Mouse (Mus musculus) hindbrain, embryonic 16.5 days (tissue): ENCODE results near the gene Izumo1r. TPM values are rescaled to one million over a fixed set of nuclear protein-coding genes. Genes with fewer than 3 reads are reported as not detected.

Source experiments
- ATAC-seq: fragments of 200-750 bp; cut with Nextera tagmentation; 2 replicates; pipeline ENCODE4 v1.8.0; 2017; ENCODE audit warnings: moderate TSS enrichment, moderate library complexity
- H3K27ac ChIP-seq: fragments of 300-500 bp; sonication (generic); 2 replicates; pipeline ENCODE4 v1.5.1; 2014; ENCODE audit warnings: low read depth, mild to moderate bottlenecking, control low read depth, low read length, moderate library complexity
- H3K27me3 ChIP-seq: fragments of 300-500 bp; sonication (generic); replicated peaks from 2 replicates; pipeline ENCODE4 v1.6.1; 2014; ENCODE audit warnings: low read length; ENCODE audit not compliant: control insufficient read depth, insufficient read depth
- H3K36me3 ChIP-seq: fragments of 300-500 bp; sonication (generic); 2 replicates; pipeline ENCODE4 v1.6.1; 2014; ENCODE audit warnings: mild to moderate bottlenecking, low read length, moderate library complexity, mixed read lengths; ENCODE audit not compliant: control insufficient read depth, insufficient read depth
- H3K4me1 ChIP-seq: fragments of 300-500 bp; sonication (generic); 2 replicates; pipeline ENCODE4 v1.6.1; 2014; ENCODE audit warnings: low read depth, low read length; ENCODE audit not compliant: control insufficient read depth, insufficient read depth
- H3K4me2 ChIP-seq: fragments of 300-500 bp; sonication (generic); 2 replicates; pipeline ENCODE4 v1.6.1; 2014; ENCODE audit warnings: mild to moderate bottlenecking, low read length, control low read depth, moderate library complexity
- H3K4me3 ChIP-seq: fragments of 300-500 bp; sonication (generic); 2 replicates; pipeline ENCODE4 v1.5.1; 2014; ENCODE audit warnings: mild to moderate bottlenecking, low read length, control low read depth, moderate library complexity
- H3K9ac ChIP-seq: fragments of 300-500 bp; sonication (generic); 2 replicates; pipeline ENCODE4 v1.6.1; 2014; ENCODE audit warnings: low read depth, mild to moderate bottlenecking, control low read depth, low read length, moderate library complexity
- H3K9me3 ChIP-seq: fragments of 300-500 bp; sonication (generic); 2 replicates; pipeline ENCODE4 v1.6.1; 2014; ENCODE audit warnings: mild to moderate bottlenecking, low read length, moderate library complexity; ENCODE audit not compliant: control insufficient read depth
- WGBS: fragments of 180-500 bp; shearing (Covaris S2); extraction: QIAGEN DNeasy Blood & Tissue Kit; methylation state at CpG from one replicate; pipeline ENCODE4 v1.1.7; 2014; 5-methylcytosine and 5-hydroxymethylcytosine counted together
- polyA plus RNA-seq: library from polyadenylated mRNA; unstranded; fragments of >200 nt; fragmentation: Nextera tagmentation; extraction: Ambion mirVana; gene quantifications from 2 replicates; pipeline ENCODE4 v1.2.1, GENCODE M21; 2015

Gene Izumo1r
- polyA plus RNA-seq, 1 experiment from 2014 or later, result not detected

DNA sequence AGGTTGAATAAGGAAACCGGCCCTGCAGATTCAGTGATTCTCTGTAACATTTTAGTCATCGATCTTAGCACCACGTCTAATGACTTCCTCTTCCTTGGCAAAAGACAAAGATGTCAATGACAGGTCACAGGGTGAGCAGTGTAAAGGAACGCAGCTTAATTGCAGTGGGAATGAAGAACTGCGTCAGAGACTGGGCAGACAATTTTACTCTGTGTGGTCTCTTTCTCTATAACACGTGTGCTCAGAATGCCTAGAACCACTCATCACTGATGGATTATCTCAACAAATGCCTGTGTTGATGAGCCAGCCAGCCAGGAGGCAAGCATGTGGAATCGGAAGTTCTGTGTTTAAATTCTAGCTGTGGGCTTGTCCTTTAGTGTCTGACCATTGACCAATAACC lies 28.2 kb upstream of the Izumo1r start:
- Histone ChIP-seq H3K27ac (no peak overlapping the region), H3K4me2 (no peak overlapping the region), H3K9ac (no peak overlapping the region), H3K36me3 (no peaks in the 10 kb centered on the region), H3K4me1 (no peaks in the 10 kb centered on the region), H3K4me3 (no peak overlapping the region), H3K27me3 (no peaks in the 10 kb centered on the region), H3K9me3 (no peaks in the 10 kb centered on the region)
- 59% methylated on average over 7 of the region's 7 CpGs for WGBS
- ATAC-seq, result no peak

DNA sequence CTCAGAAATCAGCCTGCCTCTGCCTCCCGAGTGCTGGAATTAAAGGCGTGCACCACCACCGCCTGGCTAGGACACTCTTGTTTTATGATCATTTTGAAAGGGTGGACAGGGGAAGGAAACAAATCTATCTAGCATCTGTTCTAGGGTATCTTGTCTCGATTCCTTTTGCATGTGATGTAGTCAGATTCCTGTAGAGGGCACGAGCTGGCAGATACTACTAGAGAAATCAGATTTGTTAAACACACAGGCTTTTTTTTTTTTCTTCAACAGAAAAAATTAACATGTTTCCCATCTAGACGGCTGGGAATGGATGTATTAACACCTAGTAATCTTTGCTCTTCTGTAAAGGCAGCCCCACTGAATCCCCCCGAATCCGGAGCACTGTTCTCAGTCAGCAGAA lies 27.5 kb upstream of the Izumo1r start:
- Histone ChIP-seq H3K4me3 (no peak overlapping the region), H3K36me3 (no peaks in the 10 kb centered on the region), H3K9ac (no peak overlapping the region), H3K27me3 (no peaks in the 10 kb centered on the region), H3K27ac (no peak overlapping the region), H3K4me2 (no peak overlapping the region), H3K4me1 (no peaks in the 10 kb centered on the region), H3K9me3 (no peaks in the 10 kb centered on the region)
- no peak for ATAC-seq
- WGBS, result 88% methylated on average over 8 of the region's 8 CpGs

DNA sequence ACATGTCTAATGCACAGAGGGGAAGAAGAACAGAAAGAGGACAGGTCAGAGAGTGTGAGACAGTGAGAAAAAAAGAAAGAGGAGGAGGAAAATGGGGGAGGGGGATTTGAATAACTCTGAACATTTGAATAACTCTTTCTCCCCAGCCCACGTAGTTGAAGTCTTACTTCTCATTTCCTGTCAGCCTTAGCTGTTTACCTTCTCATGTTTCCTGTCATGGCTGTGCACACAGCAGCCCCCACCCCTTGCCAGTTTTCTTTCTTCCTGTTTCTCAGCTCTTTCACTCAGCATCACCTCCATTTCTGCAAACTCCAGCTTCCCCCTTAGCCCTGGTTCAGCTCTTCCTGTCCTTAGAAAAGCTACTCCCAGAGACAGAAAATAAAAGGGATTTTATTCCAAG lies 22.8 kb upstream of the Izumo1r start:
- Histone ChIP-seq H3K27me3 (no peaks in the 10 kb centered on the region), H3K4me2 (no peak overlapping the region), H3K4me1 (no peaks in the 10 kb centered on the region), H3K4me3 (no peak overlapping the region), H3K36me3 (no peaks in the 10 kb centered on the region), H3K9ac (no peak overlapping the region), H3K9me3 (no peaks in the 10 kb centered on the region), H3K27ac (no peak overlapping the region)
- ATAC-seq, result no peak
- WGBS, result 48% methylated on average over 1 of the region's 1 CpGs

DNA sequence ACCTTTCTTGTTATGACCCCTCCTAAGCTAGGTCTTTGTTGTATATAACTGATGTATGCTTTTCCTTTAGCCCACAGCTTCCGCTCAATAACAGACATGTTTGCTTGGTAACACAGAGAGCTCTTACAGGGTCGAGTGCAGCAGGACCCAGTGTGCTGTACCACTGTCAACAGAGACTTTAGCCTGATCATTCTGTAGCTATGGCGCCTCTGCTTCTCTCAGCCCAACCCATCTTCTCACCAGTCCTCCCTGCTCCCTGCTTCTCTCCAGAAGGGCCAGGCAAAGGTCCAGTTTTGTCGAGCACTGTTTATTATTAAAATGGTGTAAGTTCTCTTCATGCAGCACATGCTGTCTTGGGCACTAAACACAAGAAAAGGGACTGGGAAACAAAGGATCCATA lies 19.9 kb upstream of the Izumo1r start:
- WGBS, result 63% methylated on average over 4 of the region's 4 CpGs
- Histone ChIP-seq H3K4me3 (no peak overlapping the region), H3K27me3 (no peaks in the 10 kb centered on the region), H3K9me3 (no peaks in the 10 kb centered on the region), H3K9ac (no peak overlapping the region), H3K4me2 (no peak overlapping the region), H3K27ac (no peak overlapping the region), H3K4me1 (no peaks in the 10 kb centered on the region), H3K36me3 (no peaks in the 10 kb centered on the region)
- no peak for ATAC-seq

GRCm38 (mm10) chr9:14921971-14922560 lies 18.3 kb upstream of the Izumo1r start:
- Histone ChIP-seq H3K9ac (no peak overlapping the region), H3K27me3 (no peaks in the 10 kb centered on the region), H3K4me2 (no peak overlapping the region), H3K36me3 (no peaks in the 10 kb centered on the region), H3K9me3 (no peaks in the 10 kb centered on the region), H3K4me3 (no peak overlapping the region), H3K4me1 (no peaks in the 10 kb centered on the region), H3K27ac (no peak overlapping the region)
- 21% methylated on average over 1 of the region's 1 CpGs for WGBS
- ATAC-seq, result 0 out of 2 replicates have a peak, but pooled peaks have one; percentile 28

- Histone ChIP-seq H3K4me2 (no peak overlapping the region), H3K4me1 (no peaks in the 10 kb centered on the region), H3K4me3 (no peak overlapping the region), H3K36me3 (no peaks in the 10 kb centered on the region), H3K27me3 (no peaks in the 10 kb centered on the region), H3K9me3 (no peaks in the 10 kb centered on the region), H3K27ac (no peak overlapping the region), H3K9ac (no peak overlapping the region)
- ATAC-seq, result no peak
- 57% methylated on average over 4 of the region's 4 CpGs for WGBS
Observed at GRCm38 (mm10) chr9:14921254-14921653, 17.5 kb upstream of the Izumo1r start.

GRCm38 (mm10) chr9:14920608-14921007 lies 16.9 kb upstream of the Izumo1r start:
- ATAC-seq, result no peak
- H3K9me3 ChIP-seq, result no peaks in the 10 kb centered on the region
- no peak overlapping the region for H3K4me2 ChIP-seq
- H3K27ac ChIP-seq, result no peak overlapping the region
- H3K36me3 ChIP-seq, result no peaks in the 10 kb centered on the region
- H3K27me3 ChIP-seq, result no peaks in the 10 kb centered on the region
- H3K9ac ChIP-seq, result no peak overlapping the region
- no peak overlapping the region for H3K4me3 ChIP-seq
- 82% methylated on average over 4 of the region's 4 CpGs for WGBS
- H3K4me1 ChIP-seq, result no peaks in the 10 kb centered on the region

GRCm38 (mm10) chr9:14918825-14919668 lies 15.3 kb upstream of the Izumo1r start:
- H3K27me3 ChIP-seq, result no peaks in the 10 kb centered on the region
- no peak overlapping the region for H3K4me2 ChIP-seq
- 52% methylated on average over 5 of the region's 5 CpGs for WGBS
- no peak overlapping the region for H3K4me3 ChIP-seq
- H3K36me3 ChIP-seq, result no peaks in the 10 kb centered on the region
- H3K4me1 ChIP-seq, result no peaks in the 10 kb centered on the region
- no peak overlapping the region for H3K27ac ChIP-seq
- H3K9ac ChIP-seq, result no peak overlapping the region
- ATAC-seq, result peak; percentile 56; the same call in 1 of the 2 replicates
- no peaks in the 10 kb centered on the region for H3K9me3 ChIP-seq

GRCm38 (mm10) chr9:14917661-14918060 lies 13.9 kb upstream of the Izumo1r start:
- no peaks in the 10 kb centered on the region for H3K9me3 ChIP-seq
- H3K9ac ChIP-seq, result no peak overlapping the region
- no peaks in the 10 kb centered on the region for H3K4me1 ChIP-seq
- ATAC-seq, result no peak
- H3K27me3 ChIP-seq, result no peaks in the 10 kb centered on the region
- WGBS, result 89% methylated on average over 2 of the region's 2 CpGs
- H3K4me2 ChIP-seq, result no peak overlapping the region
- no peak overlapping the region for H3K4me3 ChIP-seq
- no peak overlapping the region for H3K27ac ChIP-seq
- no peaks in the 10 kb centered on the region for H3K36me3 ChIP-seq
